In genomic region chr2:35658311-35658710, GRCm38 (mm10) we compare ENCODE assay signal across 23 mouse cellular contexts.
DNase-seq lines count a peak whose midpoint lies in the region; ATAC-seq and TF ChIP-seq lines count a peak whose summit lies in the region.
"Had no signal": no experiment of that assay in that cellular context is flagged by ENCODE, and none has a peak within 500 bp of the region (broad histone marks: within the 10 kb centered on the region; RNA-seq: fewer than 3 reads in every experiment).

No protein-coding gene starts in this region.

- no peak for TF ChIP-seq POLR2A in small intestine, adult 2 months (IDR thresholded peaks at IDR 0.05; ENCODE audit: low read depth, low read length)

- no peak overlapping the region for H3K9ac ChIP-seq in heart, embryonic 12.5 days
- H3K9ac ChIP-seq in hindbrain, postnatal 0 days (replicated peaks; ENCODE audit: low read length): no peak overlapping the region
- H3K9ac ChIP-seq in forebrain, embryonic 14.5 days (ENCODE audit: low read length): no peak overlapping the region
- H3K9ac ChIP-seq: embryonic facial prominence, embryonic 12.5 days; forebrain, postnatal 0 days; kidney, embryonic 15.5 days; liver, embryonic 14.5 days; neural tube, embryonic 13.5 days had no signal

- 46% methylated on average over 3 of the region's 3 CpGs for WGBS in heart, embryonic 12.5 days
- 79% methylated on average over 3 of the region's 3 CpGs for WGBS in hindbrain, embryonic 10.5 days
- 49% methylated on average over 3 of the region's 3 CpGs for WGBS in hindbrain, postnatal 0 days
- WGBS in small intestine, adult 2 months: 16% methylated on average over 3 of the region's 3 CpGs
- WGBS in forebrain, embryonic 14.5 days: 69% methylated on average over 3 of the region's 3 CpGs

- no peaks in the 10 kb centered on the region for H3K27me3 ChIP-seq in heart, embryonic 12.5 days (replicated peaks)
- no peaks in the 10 kb centered on the region for H3K27me3 ChIP-seq in hindbrain, embryonic 10.5 days (ENCODE audit: insufficient read depth, poor library complexity, severe bottlenecking)
- H3K27me3 ChIP-seq in hindbrain, postnatal 0 days (ENCODE audit: insufficient read depth, low read length): no peaks in the 10 kb centered on the region
- H3K27me3 ChIP-seq in small intestine, adult 2 months (ENCODE audit: control insufficient read depth, insufficient read depth, low read length): no peaks in the 10 kb centered on the region
- H3K27me3 ChIP-seq in forebrain, embryonic 14.5 days (replicated peaks; ENCODE audit: control insufficient read depth, insufficient read depth, low read length): no peaks in the 10 kb centered on the region
- H3K27me3 ChIP-seq: embryonic facial prominence, embryonic 12.5 days; kidney, embryonic 15.5 days; neural tube, embryonic 13.5 days; Patski had no signal

- ATAC-seq in heart, embryonic 12.5 days (ENCODE audit: insufficient number of reproducible peaks, low FRiP score): no peak
- no peak for ATAC-seq in hindbrain, postnatal 0 days
- no peak for ATAC-seq in forebrain, embryonic 14.5 days
- ATAC-seq: activated CD4-positive, CD25-positive, alpha-beta regulatory T cell, adult 4 months; forebrain, postnatal 0 days; Patski had no signal

- peak; percentile 95 for DNase-seq in heart, adult 11 months
- DNase-seq in hindbrain, embryonic 10.5 days (ENCODE audit: low spot score): no peak
- no peak for DNase-seq in hindbrain, postnatal 0 days (ENCODE audit: low spot score)
- DNase-seq in ovary, adult 18-20 months (ENCODE audit: low spot score): peak; percentile 19
- no peak for DNase-seq in ovary, postnatal 14 days (ENCODE audit: low spot score)
- no peak for DNase-seq in forebrain, embryonic 14.5 days (ENCODE audit: low spot score)
- DNase-seq: B cell, adult 2 months; cerebellum, adult 11-12 months; forebrain, postnatal 0 days; gastrocnemius, postnatal 10 days; layer of hippocampus, postnatal 36 days; right cerebral cortex, postnatal 4 days; thymus, postnatal 36 days had no signal

- H3K27ac ChIP-seq in heart, embryonic 12.5 days (ENCODE audit: poor library complexity, severe bottlenecking): no peak overlapping the region
- H3K27ac ChIP-seq in hindbrain, embryonic 10.5 days: peak overlapping the region; percentile 26; the same call in 1 of the 2 replicates
- H3K27ac ChIP-seq in hindbrain, postnatal 0 days: no peak overlapping the region
- peak overlapping the region; percentile 89 for H3K27ac ChIP-seq in small intestine, adult 2 months (ENCODE audit: insufficient read depth, low read depth, low read length)
- no peak overlapping the region for H3K27ac ChIP-seq in forebrain, embryonic 14.5 days (ENCODE audit: low read depth, low read length)
- H3K27ac ChIP-seq: embryonic facial prominence, embryonic 12.5 days; kidney, embryonic 15.5 days; liver, embryonic 14.5 days; macrophage; neural tube, embryonic 13.5 days had no signal

- H3K4me2 ChIP-seq in heart, embryonic 12.5 days: no peak overlapping the region
- no peak overlapping the region for H3K4me2 ChIP-seq in hindbrain, postnatal 0 days (ENCODE audit: low read depth, low read length)
- no peak overlapping the region for H3K4me2 ChIP-seq in forebrain, embryonic 14.5 days (ENCODE audit: low read length)
- H3K4me2 ChIP-seq: embryonic facial prominence, embryonic 12.5 days; kidney, embryonic 15.5 days; midbrain, embryonic 11.5 days; neural tube, embryonic 13.5 days had no signal

- no peaks in the 10 kb centered on the region for H3K9me3 ChIP-seq in heart, embryonic 12.5 days (replicated peaks)
- no peaks in the 10 kb centered on the region for H3K9me3 ChIP-seq in hindbrain, embryonic 10.5 days
- no peaks in the 10 kb centered on the region for H3K9me3 ChIP-seq in hindbrain, postnatal 0 days (ENCODE audit: low read length)
- no peaks in the 10 kb centered on the region for H3K9me3 ChIP-seq in forebrain, embryonic 14.5 days (replicated peaks; ENCODE audit: control insufficient read depth, low read length)
- H3K9me3 ChIP-seq: embryonic facial prominence, embryonic 12.5 days; kidney, embryonic 15.5 days; neural tube, embryonic 13.5 days had no signal

- TF ChIP-seq CTCF in hindbrain, postnatal 0 days (IDR thresholded peaks at IDR 0.05; ENCODE audit: low read depth): no peak
- TF ChIP-seq CTCF in small intestine, adult 2 months (IDR thresholded peaks at IDR 0.05; ENCODE audit: extremely low read depth, insufficient read length, insufficient replicate concordance, low read depth, low read length): no peak

- H3K4me1 ChIP-seq in heart, embryonic 12.5 days (replicated peaks): peaks cover 82% of the 10 kb centered on the region
- H3K4me1 ChIP-seq in hindbrain, embryonic 10.5 days (replicated peaks): peaks cover 45% of the 10 kb centered on the region
- H3K4me1 ChIP-seq in hindbrain, postnatal 0 days (ENCODE audit: insufficient read depth, low read length): peaks cover 13% of the 10 kb centered on the region
- peaks cover 39% of the 10 kb centered on the region for H3K4me1 ChIP-seq in small intestine, adult 2 months (ENCODE audit: control insufficient read depth, insufficient read depth, insufficient read length, low read length)
- peaks cover 16% of the 10 kb centered on the region; the same call in 1 of the 2 replicates for H3K4me1 ChIP-seq in forebrain, embryonic 14.5 days (ENCODE audit: control insufficient read depth, insufficient read depth, low read length)

- no peak overlapping the region for H3K4me3 ChIP-seq in heart, embryonic 12.5 days
- no peak overlapping the region for H3K4me3 ChIP-seq in hindbrain, embryonic 10.5 days
- H3K4me3 ChIP-seq in hindbrain, postnatal 0 days (ENCODE audit: low read length): no peak overlapping the region
- no peak overlapping the region for H3K4me3 ChIP-seq in small intestine, adult 2 months (ENCODE audit: low read depth, low read length)
- H3K4me3 ChIP-seq in forebrain, embryonic 14.5 days (ENCODE audit: low read depth, low read length): no peak overlapping the region
- H3K4me3 ChIP-seq: embryonic facial prominence, embryonic 12.5 days; kidney, embryonic 15.5 days; neural tube, embryonic 13.5 days had no signal

- H3K36me3 ChIP-seq in heart, embryonic 12.5 days: no peaks in the 10 kb centered on the region
- no peaks in the 10 kb centered on the region for H3K36me3 ChIP-seq in hindbrain, embryonic 10.5 days
- H3K36me3 ChIP-seq in hindbrain, postnatal 0 days (ENCODE audit: insufficient read depth, low read length): no peaks in the 10 kb centered on the region
- H3K36me3 ChIP-seq in small intestine, adult 2 months (ENCODE audit: control insufficient read depth, insufficient read depth, low read length): no peaks in the 10 kb centered on the region
- H3K36me3 ChIP-seq in forebrain, embryonic 14.5 days (ENCODE audit: control insufficient read depth, insufficient read depth, low read length): no peaks in the 10 kb centered on the region
- H3K36me3 ChIP-seq: embryonic facial prominence, embryonic 12.5 days; kidney, embryonic 15.5 days; neural tube, embryonic 13.5 days had no signal

Comparison
In these comparisons a context has a peak if more than half of its experiments do, and no peak if none do; other contexts are left out.
1. DNase-seq: peak in heart, adult 11 months (single experiment) and ovary, adult 18-20 months (single experiment); none in hindbrain, embryonic 10.5 days (single experiment), hindbrain, postnatal 0 days (single experiment), ovary, postnatal 14 days (single experiment) and forebrain, embryonic 14.5 days (single experiment).
2. H3K27ac ChIP-seq: peak in hindbrain, embryonic 10.5 days (single experiment) and small intestine, adult 2 months (single experiment); none in heart, embryonic 12.5 days (single experiment), hindbrain, postnatal 0 days (single experiment) and forebrain, embryonic 14.5 days (single experiment).